Mouse (Mus musculus): Measurements from ENCODE around the gene Gm10645.

Gene Gm10645

DNA sequence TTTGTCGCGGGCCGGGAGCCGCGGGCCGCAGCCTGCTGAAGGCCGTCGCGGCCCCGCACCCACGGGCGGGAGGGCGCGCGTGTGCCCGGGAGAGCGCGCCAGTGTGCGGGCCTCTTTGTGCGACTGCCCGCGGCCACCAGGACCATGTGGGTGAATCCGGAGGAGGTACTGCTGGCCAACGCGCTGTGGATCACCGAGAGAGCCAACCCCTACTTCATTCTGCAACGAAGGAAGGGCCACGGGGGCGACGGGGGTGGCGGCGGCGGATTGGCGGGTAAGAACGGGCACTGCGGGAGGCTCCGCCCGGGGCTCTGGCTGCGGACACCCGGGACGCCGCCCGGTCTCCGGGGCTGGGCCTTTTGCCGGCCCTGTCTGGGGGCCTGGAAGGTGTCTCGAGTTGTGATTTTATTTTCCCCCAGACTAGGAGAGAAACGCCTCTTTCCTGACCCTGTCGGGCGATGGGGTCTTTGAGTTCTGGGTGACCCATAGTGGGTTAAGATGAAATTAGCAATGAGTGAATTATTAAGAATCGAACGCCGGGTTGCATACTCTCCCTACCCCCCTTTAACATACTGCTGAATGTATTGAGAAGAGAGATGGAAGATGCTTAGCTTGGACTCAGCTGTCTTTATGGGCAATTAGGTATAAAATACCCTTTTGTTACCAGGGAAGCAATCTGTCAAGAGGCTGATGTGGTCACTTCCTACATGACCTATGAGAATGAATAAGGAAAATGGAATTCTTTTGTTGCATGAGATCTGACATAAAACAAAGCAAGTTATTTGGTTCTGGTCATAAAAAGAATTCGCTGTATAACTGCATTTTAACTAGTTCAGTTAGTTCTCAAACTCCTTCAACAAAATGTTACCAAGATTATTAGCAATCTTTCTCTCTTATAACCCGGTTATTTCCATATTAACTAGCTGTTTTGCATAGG, at the start of gene Gm10645:
TSS of gene Gm10645 (minus strand) at position 240 of the 937 bp plus-strand sequence.
- peak; percentile 72 for DNase-seq

DNA sequence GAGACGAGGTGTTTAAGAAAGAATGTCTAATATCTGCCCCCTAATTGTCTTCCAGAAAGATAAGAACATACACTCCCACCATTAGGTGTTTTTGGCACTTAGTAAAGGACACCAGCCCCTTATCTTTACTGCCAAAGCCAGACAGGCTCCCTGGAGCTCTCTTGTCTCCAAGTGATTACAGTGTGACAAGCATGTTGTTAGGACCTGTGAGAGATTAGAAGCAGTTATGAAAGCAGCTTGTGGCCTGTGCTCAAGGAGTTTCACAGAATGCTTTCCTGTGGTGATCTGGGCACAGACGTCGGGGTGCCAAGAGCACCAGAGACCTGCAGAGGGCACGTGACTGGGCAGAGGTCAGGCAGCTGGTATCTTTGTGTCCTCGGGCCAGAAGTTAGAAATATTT, 49.1 kb upstream of the Gm10645 start:
- DNase-seq, result no peak

DNA sequence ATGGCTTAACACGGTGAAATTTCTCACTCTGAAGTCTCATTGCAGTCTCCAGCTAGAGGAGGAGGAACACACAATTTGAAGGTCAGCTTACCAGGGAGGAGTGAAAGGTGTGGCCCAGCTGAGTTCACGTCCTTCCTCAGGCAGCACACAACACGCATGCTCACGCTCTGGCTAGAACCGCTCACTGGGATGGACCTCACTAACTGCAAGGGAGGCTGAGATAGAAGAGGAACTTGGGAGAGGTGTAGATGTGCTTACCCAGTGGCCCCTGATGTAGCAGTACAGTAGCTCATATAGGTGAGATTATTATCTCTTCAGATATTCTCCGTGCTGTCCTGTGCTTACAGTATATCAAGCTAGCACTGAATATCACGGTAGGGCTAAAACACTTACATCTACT, 44.7 kb upstream of the Gm10645 start:
- DNase-seq, result peak; percentile 6

DNA sequence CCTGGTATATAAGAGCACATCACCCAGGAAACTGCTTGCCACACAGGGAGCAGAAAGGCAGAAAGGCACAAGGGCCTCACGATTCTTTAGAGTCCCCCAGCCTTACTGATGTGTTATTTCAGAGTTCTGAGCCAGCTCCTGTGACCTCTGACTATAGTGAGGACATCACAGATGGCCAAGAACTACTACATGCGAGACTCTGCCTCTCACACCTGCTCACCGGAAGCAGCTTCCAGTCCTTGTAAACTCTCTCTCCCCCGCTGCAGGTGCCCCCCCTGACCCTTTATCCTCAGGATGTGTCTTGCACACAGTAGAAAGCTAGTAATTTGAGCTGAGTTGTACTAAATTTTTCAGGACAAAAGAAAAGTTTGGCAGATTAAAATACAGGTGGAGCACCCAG, 43.6 kb upstream of the Gm10645 start:
- DNase-seq, result peak; percentile 6

DNA sequence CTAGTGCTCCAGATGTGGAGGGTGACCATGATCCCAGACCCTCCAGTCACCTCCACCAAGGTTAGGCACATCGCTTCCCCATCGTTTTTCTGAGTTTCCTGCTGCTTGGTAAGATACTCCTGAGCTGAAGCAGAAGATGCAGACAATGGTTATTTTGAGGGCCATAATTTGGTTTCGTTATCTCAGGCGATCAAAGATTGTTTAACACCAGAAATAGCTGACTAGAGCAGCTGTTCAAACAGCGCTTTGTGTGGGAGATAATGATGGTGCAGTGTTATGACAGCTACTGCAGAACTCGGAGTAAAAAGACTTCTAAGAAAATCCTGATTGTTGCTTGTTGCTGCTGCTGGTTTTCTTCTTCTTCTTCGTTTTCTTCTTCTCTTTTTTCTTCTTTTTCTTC, 39.9 kb upstream of the Gm10645 start:
- DNase-seq, result no peak

DNA sequence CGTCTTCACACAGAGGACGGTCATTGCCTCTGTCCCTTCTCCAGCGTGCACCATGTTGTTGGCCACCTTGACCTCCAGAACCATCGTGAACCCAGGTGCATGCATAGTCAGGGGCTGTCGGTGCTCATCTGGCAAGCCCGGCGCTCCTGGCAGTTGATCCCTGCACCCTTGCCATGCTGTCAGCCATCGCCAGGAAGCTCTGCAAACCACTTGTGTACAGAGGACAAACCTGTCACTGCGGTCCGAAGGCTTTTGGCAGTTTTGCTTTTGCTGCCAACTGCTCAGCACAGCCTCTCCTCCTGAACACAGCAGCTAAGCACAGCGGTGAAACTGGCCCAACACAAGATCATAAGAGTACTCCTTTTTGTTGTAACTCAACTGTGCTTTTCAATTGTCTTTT, 37.0 kb upstream of the Gm10645 start:
- DNase-seq, result peak; percentile 77

DNA sequence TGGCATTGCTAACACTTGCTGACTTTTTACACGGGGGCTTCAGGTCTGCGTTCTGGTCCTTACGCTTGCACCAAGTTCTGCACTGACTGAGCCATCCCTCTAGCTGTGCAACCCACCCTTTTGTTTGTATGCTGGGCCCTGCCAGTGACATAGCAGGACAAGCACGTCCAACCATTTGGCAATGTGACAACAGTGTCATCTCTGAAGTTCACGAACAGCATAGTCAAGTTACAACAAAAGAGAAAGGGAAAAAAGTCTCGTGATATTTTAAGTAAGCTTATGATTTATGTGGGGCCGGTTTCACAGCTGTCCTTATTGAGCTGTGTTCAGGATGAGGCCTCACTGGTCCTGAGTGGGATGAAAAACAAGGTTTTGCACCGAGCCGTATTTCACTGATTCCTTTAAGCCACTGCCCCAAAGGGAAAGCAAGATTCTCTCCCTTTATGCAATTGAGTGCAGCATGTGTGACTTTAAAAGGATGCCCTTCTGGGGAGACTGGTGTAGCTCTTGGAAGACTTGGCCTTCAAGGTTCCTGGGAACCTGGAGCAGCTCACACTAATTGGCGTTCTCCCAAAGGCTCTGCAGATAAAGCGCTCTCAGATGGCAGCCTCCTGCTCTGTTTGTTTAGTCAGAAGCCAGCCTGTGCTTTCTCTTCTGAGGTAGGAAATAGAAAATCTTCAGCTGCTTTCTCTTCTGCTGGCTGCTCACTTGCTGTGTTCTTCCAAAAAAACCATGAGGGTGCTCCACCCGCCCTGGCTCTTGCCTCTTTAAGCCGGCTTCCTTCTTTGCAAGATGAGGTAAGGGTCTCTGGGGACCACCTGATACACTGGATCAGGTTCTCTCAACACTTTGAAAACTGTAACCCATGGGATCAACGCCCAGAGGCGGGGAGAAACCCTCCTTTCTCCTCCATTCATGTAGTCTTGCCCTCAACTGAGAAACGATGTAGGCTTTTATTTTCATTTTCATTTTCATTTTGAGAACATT, 34.5 kb upstream of the Gm10645 start:
- DNase-seq, result peak; percentile 92

DNA sequence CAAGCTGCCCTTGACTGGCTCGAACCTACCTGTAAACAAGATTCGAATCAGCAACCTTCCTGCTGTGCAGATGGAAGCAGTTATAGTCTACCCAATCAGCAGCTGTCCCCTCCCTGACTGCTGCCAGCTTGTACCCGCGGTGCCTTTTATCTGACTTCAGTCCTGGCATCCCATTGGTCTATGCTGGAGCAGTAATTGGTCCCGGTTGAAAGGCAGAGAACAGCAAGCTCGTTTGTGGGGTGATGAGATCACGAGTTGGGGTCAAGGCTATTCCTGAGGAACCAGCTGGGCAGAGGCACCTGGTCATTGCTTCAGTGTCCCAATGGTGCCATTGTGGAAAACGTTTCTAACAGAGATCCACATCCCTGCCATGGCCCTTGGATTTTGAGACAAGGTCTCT, 33.7 kb upstream of the Gm10645 start:
- DNase-seq, result peak; percentile 55

DNA sequence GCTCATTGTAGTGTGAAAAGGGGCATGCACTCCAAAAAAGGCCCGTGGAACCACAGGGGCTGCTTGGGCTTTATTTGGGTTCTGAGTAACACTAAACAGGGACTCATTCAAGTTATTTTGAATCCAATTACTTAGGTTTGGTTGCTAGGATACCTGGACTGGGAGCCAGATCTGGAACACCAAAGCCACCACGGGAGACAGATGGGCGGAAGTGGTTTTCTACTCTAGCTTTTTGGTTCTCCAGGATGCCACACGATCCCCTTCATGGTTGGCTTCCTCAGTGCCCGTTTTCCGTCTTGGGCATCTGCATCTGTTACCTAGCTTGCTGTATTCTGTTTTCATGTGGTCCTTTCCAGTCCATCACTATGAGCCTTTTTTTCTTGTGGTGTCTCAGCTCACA, 30.1 kb upstream of the Gm10645 start:
- peak; percentile 83 for DNase-seq

DNA sequence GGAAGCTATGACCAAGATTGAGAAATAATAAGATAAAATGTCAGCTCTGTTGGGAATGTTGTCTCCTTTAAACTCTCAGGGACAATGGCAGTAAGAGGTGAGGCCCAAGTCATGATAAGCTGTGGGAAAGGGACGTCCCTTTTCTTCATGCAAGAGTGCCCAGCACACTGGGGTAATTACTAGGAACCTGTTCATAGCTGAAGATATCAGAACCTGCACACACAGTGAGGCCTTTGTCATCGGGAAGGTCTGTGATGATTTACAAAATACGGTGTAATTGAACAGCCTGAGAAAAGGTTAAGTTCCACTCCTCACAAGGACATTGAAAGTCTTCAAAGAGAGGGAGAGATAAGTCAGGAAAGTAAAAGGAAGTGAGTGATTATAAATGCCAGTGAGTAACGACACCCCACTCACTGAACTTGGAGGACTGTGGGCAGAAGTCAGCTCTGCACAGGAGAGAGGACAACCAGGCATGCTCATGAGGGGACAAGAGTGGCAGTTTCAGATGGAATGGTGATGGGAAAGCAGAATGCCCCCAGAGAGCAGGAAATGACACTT, 23.6 kb upstream of the Gm10645 start:
- DNase-seq, result no peak

DNA sequence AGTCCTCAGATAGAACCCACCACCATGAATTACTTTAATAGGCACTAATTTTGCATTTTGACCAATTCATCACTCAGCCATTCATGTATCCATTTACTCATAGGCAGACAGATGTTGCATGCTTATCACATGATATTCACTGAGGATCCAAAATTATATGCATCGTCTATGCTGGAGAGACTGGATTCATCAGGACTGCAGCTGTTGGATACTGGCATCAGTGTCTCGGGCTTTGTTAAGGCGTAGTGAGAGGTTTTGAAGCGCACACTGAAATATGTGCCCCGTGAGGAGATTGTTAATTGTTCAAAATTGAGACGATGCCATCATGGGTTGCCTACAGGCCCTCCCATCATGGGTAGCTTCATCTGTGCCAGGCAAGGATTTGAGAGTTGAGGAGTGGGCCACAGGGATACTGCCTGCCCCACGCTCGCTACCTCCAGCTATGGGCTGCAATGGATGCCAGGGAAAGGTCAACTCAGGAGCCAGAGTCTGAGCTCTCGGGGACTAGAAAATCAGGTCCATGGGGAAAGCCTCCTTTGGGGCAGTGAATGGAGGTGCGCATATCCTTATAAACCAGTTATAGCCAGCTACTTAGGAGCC, 21.5 kb upstream of the Gm10645 start:
- DNase-seq, result no peak

DNA sequence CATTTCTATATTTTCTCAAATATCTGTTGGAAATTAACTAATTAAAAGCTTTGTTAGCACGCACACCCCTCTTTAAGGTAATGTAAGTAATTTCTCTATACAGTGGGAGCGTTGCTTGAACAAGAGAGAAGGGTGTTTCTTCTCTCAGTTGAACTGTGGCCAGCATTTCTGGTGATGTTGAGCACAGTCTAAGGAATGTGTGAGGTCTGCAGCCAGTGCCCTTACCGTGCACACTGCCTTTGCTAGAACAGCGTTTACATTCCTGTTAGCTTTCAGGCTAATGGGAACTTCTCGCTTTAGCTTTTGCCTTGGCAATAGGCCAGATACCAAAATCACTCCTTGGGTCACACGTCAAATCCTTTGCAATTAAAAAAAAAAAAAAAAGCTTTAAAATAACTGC, 20.4 kb upstream of the Gm10645 start:
- DNase-seq, result no peak

DNA sequence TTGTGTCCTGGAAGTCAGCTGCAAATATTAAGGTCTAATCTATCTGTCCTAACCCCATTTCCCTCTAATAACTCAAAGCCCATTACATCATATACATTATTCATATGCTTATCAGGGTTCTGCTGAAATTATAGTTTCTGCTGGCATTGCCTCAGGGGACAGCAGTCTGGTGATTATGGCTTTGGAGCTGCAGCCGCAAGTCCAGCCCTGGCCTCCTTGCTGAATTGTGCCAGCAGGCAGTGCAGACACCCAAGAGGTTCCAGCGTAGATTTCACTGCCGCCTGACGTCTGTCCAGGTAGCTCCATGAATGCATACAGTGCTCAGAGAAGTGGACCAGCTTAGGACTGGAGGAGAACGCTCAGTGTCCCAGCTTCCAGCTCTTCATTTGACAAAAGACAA, 16.8 kb upstream of the Gm10645 start:
- DNase-seq, result no peak

DNA sequence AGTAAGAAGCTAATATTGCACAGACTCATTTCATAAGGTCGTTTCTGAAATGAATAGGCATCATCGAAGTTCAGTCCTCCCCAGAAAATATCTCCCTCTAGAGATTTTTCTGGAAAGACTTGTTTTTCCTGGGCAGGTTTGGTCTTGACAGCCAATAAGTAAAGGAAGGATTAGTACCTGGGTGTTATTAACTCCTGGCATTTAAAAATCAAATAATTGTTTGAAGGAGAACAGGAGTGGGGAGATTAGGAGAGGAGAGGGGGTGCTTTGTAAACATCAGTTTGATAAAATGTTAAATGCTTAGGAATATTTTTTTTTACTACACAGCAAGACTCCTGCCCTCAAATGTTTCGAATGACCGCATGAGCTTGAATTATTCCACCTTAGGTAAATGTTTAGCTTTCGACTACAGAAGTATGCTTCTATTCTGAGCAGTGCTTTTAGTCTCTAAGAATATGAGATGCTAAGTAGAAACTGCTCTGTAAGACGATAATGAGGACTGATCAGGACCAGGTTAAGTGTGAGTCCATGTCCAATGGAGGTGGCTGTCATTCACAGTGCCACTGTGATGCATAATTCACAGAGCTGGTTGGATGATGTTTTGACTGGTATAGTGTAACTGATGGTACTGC, 16.0 kb upstream of the Gm10645 start:
- DNase-seq, result no peak

DNA sequence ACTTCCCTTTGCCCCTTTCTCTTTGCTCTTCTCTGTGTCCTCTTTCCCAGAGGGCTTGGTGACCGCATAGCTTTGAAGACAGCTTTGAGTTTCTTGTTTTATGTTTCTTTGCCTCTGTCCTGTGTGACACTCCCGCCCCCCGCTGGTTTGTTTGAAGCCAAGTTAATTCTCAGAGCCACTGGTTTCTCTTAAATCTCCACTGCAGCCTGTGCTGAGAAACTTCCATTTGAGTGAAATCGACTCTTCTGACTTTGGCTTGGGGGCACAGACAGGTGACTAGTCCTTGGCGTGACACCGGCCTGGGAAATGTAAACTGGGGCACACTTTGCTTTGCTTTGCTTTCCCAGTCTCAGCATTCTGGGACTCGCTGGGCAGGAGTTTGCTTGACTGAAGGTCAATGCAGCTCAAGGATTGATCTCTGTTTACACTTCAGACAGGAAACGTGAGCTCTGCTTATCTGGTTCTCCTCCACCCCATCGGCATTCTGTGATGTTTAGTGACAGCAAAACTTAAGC, 12.3 kb upstream of the Gm10645 start:
- no peak for DNase-seq

DNA sequence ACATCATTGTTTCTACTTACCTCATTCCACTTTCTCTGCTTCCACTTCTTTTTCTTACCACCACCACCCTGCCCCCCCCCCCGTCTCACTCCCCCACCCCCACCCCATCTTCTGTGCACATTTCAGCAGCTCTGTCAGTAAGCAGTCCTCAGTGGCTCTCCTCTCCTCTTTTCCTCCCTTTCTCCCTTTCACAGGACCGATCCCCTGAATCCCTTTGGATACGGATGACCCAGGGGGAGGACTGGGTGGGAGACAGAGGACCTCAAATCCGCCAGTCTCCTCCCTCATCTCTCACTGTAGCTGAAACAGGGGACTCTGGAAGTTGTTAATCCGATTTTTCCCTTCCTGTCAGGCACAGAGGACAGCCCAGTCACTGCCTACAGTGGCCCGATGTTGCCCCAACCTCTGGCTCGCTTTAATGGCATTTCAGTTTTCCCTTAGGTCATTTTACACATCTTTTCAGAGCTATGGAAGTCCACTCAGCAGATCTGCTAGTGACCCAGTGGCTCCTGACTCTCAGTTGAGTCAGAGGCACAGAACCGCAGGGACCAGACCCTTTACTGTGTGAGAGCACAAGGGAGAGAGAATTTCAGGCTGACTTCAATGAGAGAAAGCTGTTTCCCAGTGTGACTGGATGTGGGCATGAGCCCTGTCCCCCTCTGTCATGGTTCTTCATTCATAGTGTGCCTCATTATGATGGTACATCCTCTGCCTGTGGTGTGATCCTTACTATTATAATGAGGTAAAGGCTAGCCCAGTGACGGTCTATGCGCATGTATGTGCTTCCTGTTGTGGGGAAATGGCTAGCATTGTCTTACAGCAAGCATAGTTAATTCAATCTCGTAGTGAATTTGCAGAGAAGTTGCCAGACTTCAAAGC, 11.6 kb upstream of the Gm10645 start:
- no peak for DNase-seq

DNA sequence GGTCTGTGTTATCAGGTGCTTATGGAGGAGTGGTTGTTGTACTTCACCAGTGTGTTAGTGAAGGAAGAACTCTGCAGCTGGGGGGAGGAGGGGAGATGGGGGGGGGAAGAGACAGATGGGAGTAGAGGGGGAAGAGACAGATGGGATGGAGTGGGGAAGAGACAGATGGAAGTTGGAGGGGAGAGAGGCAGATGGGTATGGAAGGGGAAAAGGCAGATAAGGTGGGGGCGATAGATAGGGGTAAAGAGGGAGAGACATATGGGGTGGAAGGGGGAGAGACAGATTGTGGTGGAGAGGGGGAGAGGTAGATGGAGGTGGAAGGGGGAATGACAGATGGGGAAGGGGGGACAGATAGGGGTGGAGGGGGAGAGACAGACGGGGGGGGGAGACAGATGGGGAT, 10.8 kb upstream of the Gm10645 start:
- DNase-seq, result no peak

DNA sequence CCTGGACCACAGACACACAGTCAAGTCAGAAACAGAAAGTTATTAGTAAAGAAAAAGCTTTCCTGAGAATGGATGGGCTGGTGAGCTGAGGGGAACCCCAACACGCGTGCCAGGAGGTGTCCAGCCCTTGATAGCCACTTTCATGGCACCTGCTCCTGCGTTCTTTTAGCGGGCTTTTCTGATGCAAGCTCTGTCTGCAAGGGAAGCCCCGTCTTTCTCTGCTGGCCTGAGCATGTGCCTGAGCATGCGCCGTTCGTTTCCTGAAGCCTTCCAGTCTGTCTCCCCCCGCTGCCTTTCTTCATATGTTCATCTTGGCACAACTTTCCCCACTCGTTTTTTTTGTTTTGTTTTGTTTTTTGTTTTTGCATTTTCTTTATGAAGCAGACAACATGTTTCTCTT, 9.7 kb upstream of the Gm10645 start:
- DNase-seq, result peak; percentile 71

DNA sequence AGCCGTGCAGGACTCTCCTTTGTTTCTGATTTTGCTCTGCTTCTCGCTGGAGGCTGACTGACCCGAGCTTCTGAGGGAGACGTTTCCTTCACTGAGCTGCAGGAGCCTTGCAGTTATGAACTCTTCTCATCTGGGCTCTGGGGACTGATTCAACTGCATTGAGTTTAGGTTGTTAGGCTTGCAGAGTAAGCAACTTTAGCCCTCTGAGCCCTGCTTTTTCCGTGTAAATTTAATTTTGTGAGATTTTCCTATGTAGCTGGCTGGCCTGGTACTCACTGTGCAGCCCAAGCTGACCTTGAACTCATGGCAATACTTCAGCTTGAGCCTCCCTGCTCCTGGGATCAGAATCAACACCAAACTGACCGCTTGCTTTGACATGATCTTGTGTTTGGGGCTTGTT, 4.9 kb upstream of the Gm10645 start:
- no peak for DNase-seq

DNA sequence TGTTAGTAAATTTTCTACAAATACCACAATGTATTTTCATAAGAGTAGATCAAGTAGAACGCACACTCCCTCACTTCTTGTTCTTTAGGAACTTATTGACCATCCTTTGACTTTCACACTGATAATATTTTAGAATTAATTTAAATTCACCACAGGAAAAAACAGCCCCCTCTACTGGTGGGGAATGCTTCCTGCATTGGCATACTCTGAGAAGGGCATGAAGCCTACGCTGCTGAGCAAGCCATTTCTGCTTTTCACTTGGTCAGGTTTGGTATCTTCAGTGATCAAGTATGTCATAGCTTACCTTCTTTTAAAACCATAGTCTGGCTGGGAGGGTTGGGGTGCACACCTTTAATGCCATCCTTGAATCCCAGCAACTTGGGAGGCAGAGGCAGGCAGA, 3.7 kb upstream of the Gm10645 start:
- DNase-seq, result no peak

DNA sequence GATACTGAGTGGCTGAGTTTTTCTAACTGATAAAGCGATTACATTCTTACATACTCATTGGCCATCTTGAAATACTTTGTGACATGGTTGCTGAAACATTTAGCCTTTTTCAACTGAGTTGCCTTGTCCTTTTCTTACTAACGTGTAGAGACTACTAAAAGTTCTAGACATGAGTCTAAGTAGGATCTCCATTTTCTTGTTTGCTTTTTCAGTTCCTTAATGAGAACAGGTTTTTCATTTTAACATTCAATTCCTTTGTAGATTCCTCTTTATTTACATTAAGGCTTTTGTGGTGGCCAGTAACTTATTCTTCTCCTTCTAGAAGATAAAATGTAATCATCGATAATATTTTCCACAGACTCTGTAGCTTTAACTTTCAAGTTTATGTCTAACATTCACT, 3.2 kb upstream of the Gm10645 start:
- no peak for DNase-seq

Measured in cerebellum, adult 9-11 months (tissue).